ENCODE assay signal across 19 mouse cellular contexts in the genomic region with DNA sequence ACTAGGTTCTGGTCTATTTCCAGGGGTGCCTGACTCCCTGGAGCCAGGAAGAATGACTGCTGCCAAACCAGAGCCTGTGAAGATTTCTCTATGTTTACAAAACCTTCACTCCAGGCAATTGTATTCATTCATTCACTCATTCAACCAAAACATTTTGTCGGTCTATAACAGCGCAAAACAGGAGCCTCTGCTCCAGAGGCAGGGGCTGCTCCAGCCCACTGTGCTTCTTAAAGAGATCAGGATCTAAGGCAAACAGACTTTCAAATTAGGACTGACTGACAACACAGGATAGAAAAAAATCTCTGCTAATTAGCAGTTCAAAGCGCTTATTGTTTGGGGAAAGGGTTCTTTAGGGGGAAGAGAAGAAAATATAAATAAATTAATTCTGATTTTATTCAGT.
"Had no signal": no experiment of that assay in that cellular context is flagged by ENCODE, and none has a peak within 500 bp of the region (broad histone marks: within the 10 kb centered on the region; RNA-seq: fewer than 3 reads in every experiment).

No protein-coding gene starts in this region.

- H3K9me3 ChIP-seq: kidney, embryonic 15.5 days; limb, embryonic 13.5 days; liver, embryonic 12.5 days; liver, embryonic 15.5 days; lung, embryonic 15.5 days; neural tube, embryonic 12.5 days; neural tube, embryonic 15.5 days had no signal

- H3K27me3 ChIP-seq: kidney, embryonic 15.5 days; limb, embryonic 13.5 days; liver, embryonic 12.5 days; liver, embryonic 15.5 days; lung, embryonic 15.5 days; neural tube, embryonic 12.5 days; neural tube, embryonic 15.5 days had no signal

- H3K4me3 ChIP-seq: kidney, embryonic 15.5 days; left cerebral cortex, adult 2 months; limb, embryonic 13.5 days; liver, embryonic 12.5 days; liver, embryonic 15.5 days; lung, embryonic 15.5 days; neural tube, embryonic 12.5 days; neural tube, embryonic 15.5 days had no signal

- H3K27ac ChIP-seq: kidney, embryonic 15.5 days; left cerebral cortex, adult 2 months; limb, embryonic 13.5 days; liver, embryonic 12.5 days; liver, embryonic 15.5 days; lung, embryonic 15.5 days; neural tube, embryonic 12.5 days; neural tube, embryonic 15.5 days had no signal

- H3K36me3 ChIP-seq: kidney, embryonic 15.5 days; limb, embryonic 13.5 days; liver, embryonic 12.5 days; liver, embryonic 15.5 days; lung, embryonic 15.5 days; neural tube, embryonic 12.5 days; neural tube, embryonic 15.5 days had no signal

- DNase-seq: kidney, adult 8-10 months; kidney, postnatal 10 days; kidney, postnatal 36 days; layer of hippocampus, postnatal 36 days; liver; lung, adult 18-20 months; lung, postnatal 10 days; lung, postnatal 4 days; midbrain, embryonic 14.5 days; thymus, adult 18-20 months; thymus, postnatal 36 days had no signal

- H3K4me1 ChIP-seq: kidney, embryonic 15.5 days; liver, embryonic 12.5 days; liver, embryonic 15.5 days; lung, embryonic 15.5 days; neural tube, embryonic 12.5 days; neural tube, embryonic 15.5 days had no signal

- ATAC-seq: liver, embryonic 12.5 days had no signal

- H3K4me2 ChIP-seq: kidney, embryonic 15.5 days; limb, embryonic 13.5 days; liver, embryonic 12.5 days; liver, embryonic 15.5 days; lung, embryonic 15.5 days; neural tube, embryonic 12.5 days; neural tube, embryonic 15.5 days had no signal

- H3K9ac ChIP-seq: kidney, embryonic 15.5 days; limb, embryonic 13.5 days; liver, embryonic 12.5 days; liver, embryonic 15.5 days; lung, embryonic 15.5 days; neural tube, embryonic 12.5 days; neural tube, embryonic 15.5 days had no signal
